Mouse (Mus musculus): ENCODE measurements around the gene Zap70. TPM values are rescaled to one million over a fixed set of nuclear protein-coding genes. Genes with fewer than 3 reads are reported as not detected.

Zap70 gene
- polyA plus RNA-seq, 1 experiment from 2014 or later, result 9.0 TPM

DNA sequence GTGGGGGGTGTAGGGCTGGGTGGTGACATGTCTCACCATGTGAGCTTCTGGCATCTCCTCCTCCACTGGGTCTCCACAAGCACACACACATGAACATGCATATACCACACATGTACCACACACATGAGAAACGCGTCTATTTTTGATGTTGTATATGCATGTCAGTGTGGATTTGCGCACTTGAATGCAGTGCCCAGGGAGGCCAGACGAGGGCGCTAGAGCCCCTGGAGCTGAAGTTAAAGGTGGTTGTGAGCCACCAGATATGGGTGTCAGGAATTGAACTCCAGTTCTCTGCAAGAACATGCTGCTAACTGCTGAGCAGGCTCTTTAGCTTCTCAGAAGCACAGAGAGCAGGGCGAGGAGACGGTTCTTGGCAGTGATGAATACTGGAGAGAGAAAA, 24.8 kb downstream of the Zap70 start:
- H3K4me1 ChIP-seq (ENCODE audit: control insufficient read depth, insufficient read depth, low read length), result peaks cover 6% of the 10 kb centered on the region; the same call in 1 of the 2 replicates
- peaks cover 4% of the 10 kb centered on the region for H3K36me3 ChIP-seq (ENCODE audit: control insufficient read depth, insufficient read depth)
- H3K27ac ChIP-seq (ENCODE audit: low read length), result no peak overlapping the region
- no peaks in the 10 kb centered on the region for H3K9me3 ChIP-seq (replicated peaks; ENCODE audit: control insufficient read depth, low read length)
- no peaks in the 10 kb centered on the region for H3K27me3 ChIP-seq (ENCODE audit: control insufficient read depth, insufficient read depth, low read length)
- H3K9ac ChIP-seq (ENCODE audit: low read length), result no peak overlapping the region
- H3K4me2 ChIP-seq (ENCODE audit: low read depth, low read length), result no peak overlapping the region
- ATAC-seq (replicated peaks; ENCODE audit: extremely low read depth, insufficient read depth, low FRiP score), result no peak
- no peak overlapping the region for H3K4me3 ChIP-seq (ENCODE audit: low read length)
- WGBS, result 91% methylated on average over 7 of the region's 7 CpGs

- no peak overlapping the region for H3K4me2 ChIP-seq (ENCODE audit: low read depth, low read length)
- 79% methylated on average over 8 of the region's 8 CpGs for WGBS
- no peak overlapping the region for H3K4me3 ChIP-seq (ENCODE audit: low read length)
- no peaks in the 10 kb centered on the region for H3K9me3 ChIP-seq (replicated peaks; ENCODE audit: control insufficient read depth, low read length)
- H3K9ac ChIP-seq (ENCODE audit: low read length), result no peak overlapping the region
- peaks cover 22% of the 10 kb centered on the region for H3K36me3 ChIP-seq (ENCODE audit: control insufficient read depth, insufficient read depth)
- H3K4me1 ChIP-seq (ENCODE audit: control insufficient read depth, insufficient read depth, low read length), result peaks cover 6% of the 10 kb centered on the region; the same call in 1 of the 2 replicates
- no peak overlapping the region for H3K27ac ChIP-seq (ENCODE audit: low read length)
- no peak for ATAC-seq (replicated peaks; ENCODE audit: extremely low read depth, insufficient read depth, low FRiP score)
- H3K27me3 ChIP-seq (ENCODE audit: control insufficient read depth, insufficient read depth, low read length), result no peaks in the 10 kb centered on the region
Measured at GRCm38 (mm10) chr1:36789416-36789815, 27.8 kb downstream of the Zap70 start.

- Histone ChIP-seq H3K4me3 (ENCODE audit: low read length) (no peak overlapping the region), H3K27me3 (ENCODE audit: control insufficient read depth, insufficient read depth, low read length) (no peaks in the 10 kb centered on the region), H3K36me3 (ENCODE audit: control insufficient read depth, insufficient read depth) (peaks cover 58% of the 10 kb centered on the region), H3K4me1 (ENCODE audit: control insufficient read depth, insufficient read depth, low read length) (peaks cover 2% of the 10 kb centered on the region; the same call in 1 of the 2 replicates), H3K27ac (ENCODE audit: low read length) (no peak overlapping the region), H3K4me2 (ENCODE audit: low read depth, low read length) (no peak overlapping the region), H3K9me3 (replicated peaks; ENCODE audit: control insufficient read depth, low read length) (no peaks in the 10 kb centered on the region), H3K9ac (ENCODE audit: low read length) (no peak overlapping the region)
- no peak for ATAC-seq (replicated peaks; ENCODE audit: extremely low read depth, insufficient read depth, low FRiP score)
- 77% methylated on average over 7 of the region's 7 CpGs for WGBS
Measured at GRCm38 (mm10) chr1:36796711-36797110, 35.1 kb downstream of the Zap70 start.

GRCm38 (mm10) chr1:36797481-36797880, 35.9 kb downstream of the Zap70 start:
- H3K27ac ChIP-seq (ENCODE audit: low read length), result no peak overlapping the region
- H3K9me3 ChIP-seq (replicated peaks; ENCODE audit: control insufficient read depth, low read length), result no peaks in the 10 kb centered on the region
- peaks cover 60% of the 10 kb centered on the region for H3K36me3 ChIP-seq (ENCODE audit: control insufficient read depth, insufficient read depth)
- H3K4me2 ChIP-seq (ENCODE audit: low read depth, low read length), result no peak overlapping the region
- no peak overlapping the region for H3K4me3 ChIP-seq (ENCODE audit: low read length)
- WGBS, result 70% methylated on average over 10 of the region's 10 CpGs
- no peak for ATAC-seq (replicated peaks; ENCODE audit: extremely low read depth, insufficient read depth, low FRiP score)
- H3K9ac ChIP-seq (ENCODE audit: low read length), result no peak overlapping the region
- H3K4me1 ChIP-seq (ENCODE audit: control insufficient read depth, insufficient read depth, low read length), result peaks cover 2% of the 10 kb centered on the region; the same call in 1 of the 2 replicates
- H3K27me3 ChIP-seq (ENCODE audit: control insufficient read depth, insufficient read depth, low read length), result no peaks in the 10 kb centered on the region

DNA sequence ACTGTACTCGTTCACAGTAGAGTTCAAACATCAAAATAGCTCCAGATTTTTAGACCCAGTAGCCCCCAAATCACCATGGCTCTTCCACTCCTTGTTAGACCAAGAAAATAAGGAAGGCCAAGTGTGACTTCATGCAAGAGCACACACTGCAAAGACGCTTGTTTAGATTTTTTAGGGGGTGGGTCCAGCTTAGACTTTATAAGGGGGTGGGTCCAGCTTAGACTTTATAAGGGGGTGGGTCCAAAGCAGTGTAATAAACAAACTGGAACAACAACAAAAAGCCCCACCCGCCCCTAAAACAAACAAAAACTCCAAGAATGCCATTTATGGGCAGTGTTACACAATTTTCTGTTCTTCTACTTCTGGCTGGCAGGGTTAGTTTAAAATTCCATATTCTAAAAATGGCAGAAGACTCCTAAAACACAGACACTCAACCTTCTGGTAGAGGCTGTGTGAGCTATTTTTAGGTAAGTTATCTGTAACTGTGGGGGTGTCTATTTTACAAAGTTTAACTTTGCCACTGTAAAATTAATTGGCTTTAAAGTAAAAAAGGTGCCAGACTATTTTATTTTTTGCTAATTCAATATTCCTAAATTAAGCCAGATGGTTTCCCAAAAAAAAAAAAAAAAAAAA, 38.9 kb downstream of the Zap70 start:
- H3K9me3 ChIP-seq (replicated peaks; ENCODE audit: control insufficient read depth, low read length), result no peaks in the 10 kb centered on the region
- 69% methylated on average over 3 of the region's 3 CpGs for WGBS
- H3K4me2 ChIP-seq (ENCODE audit: low read depth, low read length), result no peak overlapping the region
- no peak overlapping the region for H3K27ac ChIP-seq (ENCODE audit: low read length)
- H3K4me1 ChIP-seq (ENCODE audit: control insufficient read depth, insufficient read depth, low read length), result peaks cover 2% of the 10 kb centered on the region; the same call in 1 of the 2 replicates
- no peak for ATAC-seq (replicated peaks; ENCODE audit: extremely low read depth, insufficient read depth, low FRiP score)
- H3K36me3 ChIP-seq (ENCODE audit: control insufficient read depth, insufficient read depth), result peaks cover 56% of the 10 kb centered on the region
- no peak overlapping the region for H3K4me3 ChIP-seq (ENCODE audit: low read length)
- no peak overlapping the region for H3K9ac ChIP-seq (ENCODE audit: low read length)
- H3K27me3 ChIP-seq (ENCODE audit: control insufficient read depth, insufficient read depth, low read length), result no peaks in the 10 kb centered on the region

DNA sequence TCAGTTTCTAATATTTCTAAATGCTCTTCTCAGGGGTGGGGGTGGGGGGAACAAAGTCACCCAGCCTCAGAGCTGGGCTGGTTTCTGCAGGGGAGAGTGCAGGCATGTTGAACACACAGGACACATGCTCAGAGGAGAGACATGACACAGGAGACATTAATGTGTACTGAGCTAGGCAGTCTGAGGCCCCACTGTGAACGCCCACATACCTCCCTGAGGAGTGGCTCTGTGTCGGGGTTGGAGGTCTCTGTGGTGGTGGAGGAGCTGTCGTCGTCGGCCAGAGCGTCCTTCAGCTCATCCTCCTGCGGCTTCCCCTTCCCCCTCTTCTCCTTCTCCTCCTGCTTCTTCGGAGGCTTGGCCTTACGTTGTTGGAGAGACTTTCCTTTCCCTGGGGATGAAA, 42.7 kb downstream of the Zap70 start:
- H3K9ac ChIP-seq (ENCODE audit: low read length), result no peak overlapping the region
- no peak overlapping the region for H3K27ac ChIP-seq (ENCODE audit: low read length)
- H3K36me3 ChIP-seq (ENCODE audit: control insufficient read depth, insufficient read depth), result peaks cover 48% of the 10 kb centered on the region
- ATAC-seq (replicated peaks; ENCODE audit: extremely low read depth, insufficient read depth, low FRiP score), result no peak
- 68% methylated on average over 9 of the region's 9 CpGs for WGBS
- H3K4me1 ChIP-seq (ENCODE audit: control insufficient read depth, insufficient read depth, low read length), result peaks cover 2% of the 10 kb centered on the region; the same call in 1 of the 2 replicates
- no peaks in the 10 kb centered on the region for H3K9me3 ChIP-seq (replicated peaks; ENCODE audit: control insufficient read depth, low read length)
- H3K27me3 ChIP-seq (ENCODE audit: control insufficient read depth, insufficient read depth, low read length), result no peaks in the 10 kb centered on the region
- H3K4me2 ChIP-seq (ENCODE audit: low read depth, low read length), result no peak overlapping the region
- H3K4me3 ChIP-seq (ENCODE audit: low read length), result no peak overlapping the region

GRCm38 (mm10) chr1:36804833-36805232, 43.2 kb downstream of the Zap70 start:
- ATAC-seq (replicated peaks; ENCODE audit: extremely low read depth, insufficient read depth, low FRiP score), result no peak
- Histone ChIP-seq H3K9ac (ENCODE audit: low read length) (no peak overlapping the region), H3K27me3 (ENCODE audit: control insufficient read depth, insufficient read depth, low read length) (no peaks in the 10 kb centered on the region), H3K4me1 (ENCODE audit: control insufficient read depth, insufficient read depth, low read length) (peaks cover 2% of the 10 kb centered on the region; the same call in 1 of the 2 replicates), H3K36me3 (ENCODE audit: control insufficient read depth, insufficient read depth) (peaks cover 44% of the 10 kb centered on the region), H3K9me3 (replicated peaks; ENCODE audit: control insufficient read depth, low read length) (no peaks in the 10 kb centered on the region), H3K4me2 (ENCODE audit: low read depth, low read length) (no peak overlapping the region), H3K27ac (ENCODE audit: low read length) (no peak overlapping the region), H3K4me3 (ENCODE audit: low read length) (no peak overlapping the region)
- WGBS, result 86% methylated on average over 4 of the region's 4 CpGs

- H3K36me3 ChIP-seq (ENCODE audit: control insufficient read depth, insufficient read depth), result peaks cover 54% of the 10 kb centered on the region
- H3K9ac ChIP-seq (ENCODE audit: low read length), result no peak overlapping the region
- H3K27ac ChIP-seq (ENCODE audit: low read length), result no peak overlapping the region
- ATAC-seq (replicated peaks; ENCODE audit: extremely low read depth, insufficient read depth, low FRiP score), result no peak
- 97% methylated on average over 7 of the region's 7 CpGs for WGBS
- H3K27me3 ChIP-seq (ENCODE audit: control insufficient read depth, insufficient read depth, low read length), result no peaks in the 10 kb centered on the region
- no peak overlapping the region for H3K4me2 ChIP-seq (ENCODE audit: low read depth, low read length)
- H3K4me1 ChIP-seq (ENCODE audit: control insufficient read depth, insufficient read depth, low read length), result no peaks in the 10 kb centered on the region
- no peaks in the 10 kb centered on the region for H3K9me3 ChIP-seq (replicated peaks; ENCODE audit: control insufficient read depth, low read length)
- no peak overlapping the region for H3K4me3 ChIP-seq (ENCODE audit: low read length)
Measured at GRCm38 (mm10) chr1:36806181-36806905, 44.7 kb downstream of the Zap70 start.

DNA sequence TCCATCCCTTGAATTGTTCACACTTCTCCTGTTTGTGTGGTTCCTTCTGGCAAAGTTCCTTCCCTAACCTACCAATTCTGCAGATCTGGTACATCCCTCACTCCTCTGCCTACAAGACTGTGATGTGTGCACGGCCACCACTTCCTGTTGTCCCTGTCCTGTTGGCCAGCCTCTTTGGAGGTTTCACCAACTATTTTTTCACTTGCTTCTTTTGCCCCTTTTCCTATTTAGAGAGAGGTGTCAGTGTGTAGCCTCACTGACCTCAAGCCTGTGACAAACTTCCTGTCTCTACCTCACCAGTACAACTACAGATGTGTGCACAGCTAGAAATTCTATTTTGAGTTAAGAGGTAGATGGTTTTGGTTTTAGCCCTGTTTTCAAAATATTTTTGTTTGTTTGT, 45.5 kb downstream of the Zap70 start:
- no peaks in the 10 kb centered on the region for H3K9me3 ChIP-seq (replicated peaks; ENCODE audit: control insufficient read depth, low read length)

More for the DNA sequence above, 45.5 kb downstream of the Zap70 start:
- Histone ChIP-seq H3K27ac (ENCODE audit: low read length) (no peak overlapping the region), H3K27me3 (ENCODE audit: control insufficient read depth, insufficient read depth, low read length) (no peaks in the 10 kb centered on the region), H3K36me3 (ENCODE audit: control insufficient read depth, insufficient read depth) (peaks cover 54% of the 10 kb centered on the region), H3K4me3 (ENCODE audit: low read length) (no peak overlapping the region), H3K4me2 (ENCODE audit: low read depth, low read length) (no peak overlapping the region), H3K9ac (ENCODE audit: low read length) (no peak overlapping the region), H3K4me1 (ENCODE audit: control insufficient read depth, insufficient read depth, low read length) (no peaks in the 10 kb centered on the region)
- ATAC-seq (replicated peaks; ENCODE audit: extremely low read depth, insufficient read depth, low FRiP score), result no peak
- 71% methylated on average over 1 of the region's 1 CpGs for WGBS
